Mouse (Mus musculus) Patski (cell line): ENCODE measurements around the gene Cmtm7. TPM values are rescaled to one million over a fixed set of nuclear protein-coding genes. Genes with fewer than 3 reads are reported as not detected.

ENCODE experiments used
- ATAC-seq: fragments of 100-300 bp; one replicate; pipeline ENCODE4 v1.8.0; 2021
- CTCF ChIA-PET: fragments of 350-600 bp; sonication (Branson Sonifier 250); formaldehyde crosslinking; loops from one replicate; lab custom pipeline; 2022; ENCODE audit warnings: inconsistent platforms; lab: Charles Lee
- POLR2A ChIA-PET: fragments of 350-600 bp; sonication (Branson Sonifier 250); formaldehyde crosslinking; loops from one replicate; lab custom pipeline; 2022; ENCODE audit warnings: antibody characterized with exemption, inconsistent platforms; lab: Charles Lee
- DNase-seq: peaks from one replicate; pipeline ENCODE4 v3.0.0-alpha.2; 2011; ENCODE audit warnings: low read depth, low spot score
- H3K27me3 ChIP-seq: fragments of 371-371 bp; one replicate; pipeline ENCODE4 v1.5.1; 2021
- CTCF ChIP-seq: fragments of 100-300 bp; IDR thresholded peaks from one replicate; pipeline ENCODE4 v1.5.1; 2021
- in situ Hi-C: fragments of 300-500 bp; cut with MboI; formaldehyde crosslinking; loops from 3 replicates; pipeline ENCODE4 v1.11.1; 2018; ENCODE audit warnings: low pct_unique_long_range_greater_than_20kb, mixed read lengths
- polyA plus RNA-seq: library from polyadenylated mRNA; unstranded; gene quantifications from one replicate; pipeline ENCODE4 v1.2.3, GENCODE M21; 2021

The Cmtm7 gene
- polyA plus RNA-seq = 73.0 TPM

- in situ Hi-C loops = no loop called here
- POLR2A ChIA-PET = interaction anchor here (0.5 to 1.7 kb wide), 4 partner anchors 15 to 1561 kb away, joined by 3 to 8 read pairs (median 3); no protein-coding TSS in a partner anchor
- no peak for DNase-seq
- CTCF ChIA-PET = interaction anchor here (1.4 kb wide), 2 partner anchors 13 to 15 kb away, joined by 3 read pairs; no protein-coding TSS in a partner anchor
- H3K27me3 ChIP-seq = no peaks in the 10 kb centered on the region
- TF ChIP-seq CTCF = no peak
- ATAC-seq = peak; percentile 91
Observed at GRCm38 (mm10) chr9:114781526-114782212, at the start of gene Cmtm7. Gene Cmtm7 (minus strand): TSS chr9:114781856.

- TF ChIP-seq CTCF = no peak
- no peak for DNase-seq
- CTCF ChIA-PET = interaction anchor here (1.1 to 1.2 kb wide), 2 partner anchors 10 to 26 kb away, joined by 3 to 4 read pairs; no protein-coding TSS in a partner anchor
- in situ Hi-C loops = no loop called here
- H3K27me3 ChIP-seq = no peaks in the 10 kb centered on the region
- POLR2A ChIA-PET = interaction anchor here (0.7 to 2.3 kb wide), 3 partner anchors 8 to 14 kb away, joined by 3 to 7 read pairs (median 4); partner anchors contain the start of gene Cmtm8
- no peak for ATAC-seq
Observed at GRCm38 (mm10) chr9:114830351-114830750, 48.7 kb upstream of the Cmtm7 start.

GRCm38 (mm10) chr9:114829669-114830068 is 48.0 kb upstream of the Cmtm7 start:
- ChIA-PET POLR2A (no interaction called here), CTCF (interaction anchor here (1.1 to 1.2 kb wide), 2 partner anchors 10 to 26 kb away, joined by 3 to 4 read pairs; no protein-coding TSS in a partner anchor)
- DNase-seq = no peak
- no peaks in the 10 kb centered on the region for H3K27me3 ChIP-seq
- no peak for TF ChIP-seq CTCF
- in situ Hi-C loops = no loop called here
- ATAC-seq = no peak

- no peak for TF ChIP-seq CTCF
- DNase-seq (no peak), ATAC-seq (no peak)
- CTCF ChIA-PET = no interaction called here
- POLR2A ChIA-PET = no interaction called here
- in situ Hi-C loops = no loop called here
- no peaks in the 10 kb centered on the region for H3K27me3 ChIP-seq
Observed at GRCm38 (mm10) chr9:114828377-114828776, 46.7 kb upstream of the Cmtm7 start.

GRCm38 (mm10) chr9:114827242-114827852 is 45.7 kb upstream of the Cmtm7 start:
- no peaks in the 10 kb centered on the region for H3K27me3 ChIP-seq
- in situ Hi-C loops = no loop called here
- TF ChIP-seq CTCF = no peak
- ATAC-seq (no peak), DNase-seq (no peak)
- CTCF ChIA-PET = interaction anchor here (1.5 kb wide), 1 partner anchor 60 kb away, joined by 3 read pairs; no protein-coding TSS in a partner anchor
- POLR2A ChIA-PET = no interaction called here

- H3K27me3 ChIP-seq = no peaks in the 10 kb centered on the region
- CTCF ChIA-PET = no interaction called here
- DNase-seq (no peak), ATAC-seq (no peak)
- no peak for TF ChIP-seq CTCF
- in situ Hi-C loops = no loop called here
- POLR2A ChIA-PET = no interaction called here
Observed at GRCm38 (mm10) chr9:114824166-114824565, 42.5 kb upstream of the Cmtm7 start.

- in situ Hi-C loops = no loop called here
- DNase-seq (no peak), ATAC-seq (no peak)
- CTCF ChIA-PET = no interaction called here
- TF ChIP-seq CTCF = no peak
- POLR2A ChIA-PET = interaction anchor here (1.2 kb wide), 1 partner anchor 9 kb away, joined by 3 read pairs; no protein-coding TSS in a partner anchor
- H3K27me3 ChIP-seq = no peaks in the 10 kb centered on the region
Observed at GRCm38 (mm10) chr9:114821548-114822289, 40.1 kb upstream of the Cmtm7 start.

GRCm38 (mm10) chr9:114818918-114819317 is 37.3 kb upstream of the Cmtm7 start:
- DNase-seq (no peak), ATAC-seq (no peak)
- CTCF ChIA-PET = no interaction called here
- POLR2A ChIA-PET = no interaction called here
- no peak for TF ChIP-seq CTCF
- H3K27me3 ChIP-seq = no peaks in the 10 kb centered on the region
- in situ Hi-C loops = no loop called here

GRCm38 (mm10) chr9:114817012-114817411 is 35.4 kb upstream of the Cmtm7 start:
- ATAC-seq = no peak
- ChIA-PET POLR2A (no interaction called here), CTCF (no interaction called here)
- no peak for DNase-seq
- no peak for TF ChIP-seq CTCF
- no peaks in the 10 kb centered on the region for H3K27me3 ChIP-seq
- in situ Hi-C loops = no loop called here

GRCm38 (mm10) chr9:114816121-114816520 is 34.5 kb upstream of the Cmtm7 start:
- in situ Hi-C loops = no loop called here
- no peak for TF ChIP-seq CTCF
- ATAC-seq = no peak

More at GRCm38 (mm10) chr9:114816121-114816520, 34.5 kb upstream of the Cmtm7 start:
- DNase-seq = no peak
- ChIA-PET CTCF (no interaction called here), POLR2A (no interaction called here)
- H3K27me3 ChIP-seq = no peaks in the 10 kb centered on the region
